Mouse (Mus musculus): ENCODE measurements around the gene Ep400.

The Ep400 gene

DNA sequence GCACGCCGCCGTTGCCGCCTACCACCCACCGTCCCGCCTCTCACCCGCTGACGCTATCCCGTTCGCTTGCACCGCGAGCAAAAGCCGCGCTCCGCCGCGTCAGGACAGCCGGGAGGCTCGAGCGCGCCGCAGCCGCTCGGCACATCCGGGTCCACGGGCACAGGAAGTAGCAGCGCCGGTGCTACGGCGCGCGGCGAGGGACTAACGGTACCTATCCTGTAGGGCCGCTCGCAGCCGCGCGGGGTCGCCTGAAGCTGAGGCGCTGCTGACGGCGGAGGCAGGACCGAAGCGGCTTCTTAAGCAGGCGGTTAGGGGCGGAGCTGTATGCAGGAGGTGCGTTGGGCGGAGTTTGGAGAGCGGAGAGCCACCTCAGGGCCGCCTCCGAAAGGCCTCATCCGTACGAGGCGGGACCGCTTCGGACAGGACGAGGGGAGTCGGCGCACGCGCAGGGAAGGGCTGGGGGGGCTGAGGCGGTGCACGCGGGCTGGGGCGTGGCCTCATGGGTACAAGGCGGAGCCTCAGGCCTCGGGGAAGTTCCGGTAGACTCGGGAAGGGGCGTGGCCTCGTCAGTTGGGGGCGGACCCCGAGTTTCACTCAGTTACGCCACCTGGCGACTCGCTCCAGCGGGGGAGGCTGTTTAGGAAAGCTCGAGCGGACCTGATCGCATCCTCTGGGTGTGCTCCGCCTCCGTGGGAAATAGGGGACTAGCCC lies at the start of gene Ep400:
Ep400 (minus strand) TSS at position 270 of the 711 bp plus-strand sequence.
- in situ Hi-C loops (cut with MseI, MboI) = no loop called here

DNA sequence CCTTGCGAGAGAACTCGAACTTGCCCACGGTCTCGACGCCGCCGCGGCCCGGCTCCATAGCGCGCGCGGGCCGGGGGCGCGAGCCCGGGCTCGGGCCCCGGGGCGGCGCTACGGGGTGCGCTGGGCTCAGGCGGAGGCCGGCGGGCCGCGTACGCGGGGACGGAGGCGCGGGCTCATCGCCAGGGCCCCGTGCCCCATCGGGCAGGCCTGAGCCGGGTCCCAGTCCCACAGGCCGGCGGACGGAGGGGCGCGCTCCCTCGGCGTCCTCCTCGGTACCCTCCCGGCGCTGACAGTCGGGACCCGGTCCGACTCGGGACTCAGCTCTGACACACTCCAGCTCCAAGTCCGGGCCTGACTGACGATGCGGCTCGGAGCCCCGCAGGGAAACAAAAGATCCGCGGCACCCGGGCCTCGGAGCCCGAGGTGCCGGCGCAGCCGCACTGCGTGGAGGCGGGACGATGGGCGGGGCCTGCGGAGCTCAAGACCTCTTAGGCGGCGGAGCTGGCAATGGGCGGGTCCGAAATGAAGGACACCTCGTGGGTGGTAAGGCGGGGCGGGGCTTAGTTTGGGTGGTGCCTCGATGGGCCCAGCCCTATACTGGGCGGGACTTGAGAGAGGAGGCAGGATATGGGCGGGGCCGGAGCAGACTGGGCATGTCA lies 39.3 kb upstream of the Ep400 start, which contains the start of gene Ulk1:
Ulk1 (minus strand) TSS at position 431 of the 659 bp plus-strand sequence.
- in situ Hi-C loops (cut with MseI, MboI) = no loop called here

DNA sequence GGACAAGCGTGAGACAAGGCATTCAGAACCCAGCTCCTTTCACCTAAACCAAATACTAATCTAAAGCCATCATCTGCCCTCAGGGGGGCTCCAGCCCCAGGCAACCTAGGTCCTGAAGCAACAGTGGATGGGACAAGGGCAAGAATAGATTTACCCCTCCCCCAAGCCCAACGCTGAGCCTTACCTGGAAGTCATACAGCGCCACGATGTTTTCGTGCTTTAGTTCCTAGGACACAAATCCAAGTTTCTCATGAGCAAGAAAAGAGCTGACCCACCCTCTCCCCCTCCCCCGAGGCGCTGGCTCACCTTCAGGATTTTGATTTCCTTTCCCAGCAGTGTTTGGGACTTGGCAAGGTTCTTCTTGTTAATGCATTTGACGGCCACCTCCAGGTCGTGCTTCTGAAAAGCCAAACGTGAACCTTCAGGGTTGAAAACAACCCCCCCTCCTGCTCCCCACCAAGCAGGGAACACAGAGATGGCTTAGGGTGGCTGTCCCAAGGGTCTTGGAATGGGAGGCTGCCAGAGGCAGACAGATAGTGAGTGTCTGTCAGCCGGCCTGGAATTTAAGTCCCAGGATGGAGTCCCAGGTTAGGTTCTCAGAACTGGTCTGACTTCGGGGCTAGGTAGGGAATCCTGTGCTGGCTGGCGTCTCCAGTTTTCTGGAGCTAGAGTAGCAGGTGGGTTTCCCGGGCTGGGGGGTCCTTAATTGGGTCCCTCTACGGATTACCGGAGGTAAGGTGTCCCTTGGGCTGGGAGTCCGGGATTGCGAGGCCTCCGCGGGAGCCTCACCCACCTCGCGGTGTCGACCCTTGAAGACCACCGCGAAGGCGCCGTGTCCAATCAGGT lies 38.5 kb upstream of the Ep400 start:
- in situ Hi-C loops (cut with MseI, MboI) = no loop called here

- in situ Hi-C loops (cut with MseI, MboI) = no loop called here
Observed at GRCm38 (mm10) chr5:110808061-110808631, 37.6 kb upstream of the Ep400 start.

DNA sequence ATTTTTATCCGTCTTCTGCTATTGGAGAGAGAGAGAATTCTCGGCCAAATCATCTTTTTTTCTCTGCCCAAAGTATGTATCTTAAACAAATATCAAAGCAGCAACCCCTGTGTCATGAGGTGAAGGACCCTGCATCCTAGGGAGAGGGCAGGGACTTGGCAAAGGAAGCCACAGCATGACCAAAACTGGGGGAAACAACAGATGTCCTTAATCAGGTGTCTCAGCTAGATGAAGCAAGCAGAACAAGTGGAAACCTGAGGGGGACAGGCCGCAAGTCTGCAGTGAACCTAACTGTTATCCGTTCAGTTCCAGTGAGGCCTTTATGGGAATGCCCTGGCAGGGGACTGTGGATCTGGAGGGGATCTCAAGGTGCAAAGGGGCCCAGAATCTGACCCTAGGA lies 36.9 kb upstream of the Ep400 start:
- in situ Hi-C loops (cut with MseI, MboI) = no loop called here

- in situ Hi-C loops (cut with MseI, MboI) = no loop called here
Observed at GRCm38 (mm10) chr5:110806676-110807075, 36.2 kb upstream of the Ep400 start.

DNA sequence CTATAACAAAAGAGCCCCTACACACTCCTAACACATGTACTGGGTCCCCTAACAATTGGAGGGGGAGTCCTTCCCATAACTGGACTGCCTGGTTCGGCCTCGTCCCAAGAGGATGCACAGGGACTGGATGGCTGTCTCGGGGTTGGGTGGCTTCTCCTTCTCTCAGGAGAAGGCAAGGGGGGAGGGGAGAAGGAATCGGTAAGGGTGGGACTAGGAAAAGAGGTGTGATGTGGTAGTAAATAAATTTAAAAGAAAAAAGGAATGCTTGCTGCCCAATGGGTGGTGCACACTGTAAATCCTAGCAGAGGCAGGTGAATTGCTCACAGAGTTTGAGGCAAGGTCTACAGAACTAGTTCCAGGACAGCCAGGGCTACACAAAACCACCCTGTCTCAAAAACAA lies 35.6 kb upstream of the Ep400 start:
- in situ Hi-C loops (cut with MseI, MboI) = no loop called here

GRCm38 (mm10) chr5:110804012-110804743 lies 33.7 kb upstream of the Ep400 start:
- in situ Hi-C loops (cut with MseI, MboI) = no loop called here

DNA sequence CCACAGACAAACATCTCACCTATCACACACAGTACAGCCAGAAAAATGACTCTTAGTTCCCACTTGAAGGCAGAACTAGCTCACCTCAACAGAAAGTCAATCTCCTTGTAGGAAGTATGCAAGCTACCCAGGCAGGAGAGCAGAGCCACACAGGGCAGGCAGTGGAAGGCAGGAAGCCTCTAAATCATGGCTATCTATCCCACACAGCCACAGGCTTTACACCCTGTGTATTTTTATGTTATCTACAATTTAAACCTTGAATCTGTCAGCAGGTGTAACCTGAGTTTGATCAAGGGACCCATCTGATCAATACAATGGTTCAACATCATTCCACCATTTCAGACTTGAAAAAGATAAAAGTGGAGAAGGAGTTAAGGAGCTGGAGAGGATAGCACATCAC lies 32.3 kb upstream of the Ep400 start:
- in situ Hi-C loops (cut with MseI, MboI) = no loop called here

- in situ Hi-C loops (cut with MseI, MboI) = no loop called here
Observed at GRCm38 (mm10) chr5:110802186-110802585, 31.7 kb upstream of the Ep400 start.

DNA sequence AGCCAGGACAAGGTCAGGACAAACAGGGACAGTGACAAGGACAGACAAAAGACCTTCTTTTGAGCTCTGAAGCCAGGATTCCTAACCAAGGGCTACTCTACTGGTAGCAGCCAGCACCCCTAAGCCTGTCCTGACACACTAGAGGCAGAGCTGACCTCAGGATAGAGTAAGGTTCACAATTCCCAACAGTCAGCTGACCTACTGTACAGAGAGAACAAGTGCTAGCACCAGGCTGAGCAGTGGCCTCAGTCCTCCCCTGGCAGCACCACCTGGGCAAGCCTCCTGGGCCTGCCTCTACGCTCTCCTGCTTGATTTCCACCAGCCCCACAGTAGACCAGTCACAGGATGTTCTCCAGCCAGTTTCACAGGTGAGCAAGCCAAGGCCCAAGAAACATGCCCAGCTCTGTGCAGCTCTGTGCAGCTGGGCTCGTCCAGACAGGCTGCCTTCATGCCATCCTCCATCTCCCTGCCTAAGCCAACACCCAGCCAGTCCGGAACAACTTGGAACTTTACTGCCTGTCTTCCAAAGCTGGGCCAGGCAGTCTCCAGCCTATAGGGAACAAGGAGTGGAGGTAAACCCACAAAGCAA lies 30.6 kb upstream of the Ep400 start:
- in situ Hi-C loops (cut with MseI, MboI) = no loop called here

DNA sequence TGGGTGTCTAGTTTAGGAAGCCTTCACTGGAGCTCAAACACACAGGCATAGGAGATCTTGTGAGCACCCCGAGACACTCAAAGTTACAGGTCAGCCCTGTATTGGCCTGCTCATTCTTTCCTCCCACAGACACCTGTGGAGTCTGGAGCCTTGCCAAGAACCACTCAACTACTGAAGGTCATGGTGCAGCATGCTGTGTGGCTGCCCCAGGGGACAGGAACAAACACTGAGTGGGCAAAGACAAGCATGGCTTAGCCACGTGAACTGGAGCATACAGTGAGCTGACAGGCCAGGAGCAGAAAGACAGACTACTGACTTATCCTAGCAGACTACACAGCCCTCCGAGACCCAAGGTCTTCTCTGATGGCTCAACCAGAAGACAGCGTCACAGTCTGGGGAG lies 27.2 kb upstream of the Ep400 start:
- in situ Hi-C loops (cut with MseI, MboI) = no loop called here

DNA sequence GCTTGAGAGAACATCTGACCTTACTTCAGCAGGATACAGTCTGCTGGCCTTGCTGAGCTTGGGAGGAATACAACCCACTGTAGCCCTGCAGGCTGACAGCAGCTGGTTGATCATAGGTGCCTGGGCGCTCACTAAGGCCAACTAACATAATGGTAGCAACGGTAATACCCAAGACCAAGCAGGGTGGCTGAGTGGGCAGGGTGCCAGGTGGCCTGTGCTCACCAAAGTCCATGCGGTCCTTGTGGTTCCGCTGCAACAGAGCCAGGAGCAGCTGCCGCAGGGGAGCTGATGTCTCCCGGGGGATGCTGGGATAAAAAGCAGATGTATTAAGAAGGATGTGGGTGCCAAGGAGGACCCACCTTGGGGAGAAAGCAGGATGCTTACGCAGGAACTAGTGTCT lies 23.8 kb upstream of the Ep400 start:
- in situ Hi-C loops (cut with MseI, MboI) = no loop called here

- in situ Hi-C loops (cut with MseI, MboI) = no loop called here
Observed at GRCm38 (mm10) chr5:110788684-110789083, 18.2 kb upstream of the Ep400 start.

DNA sequence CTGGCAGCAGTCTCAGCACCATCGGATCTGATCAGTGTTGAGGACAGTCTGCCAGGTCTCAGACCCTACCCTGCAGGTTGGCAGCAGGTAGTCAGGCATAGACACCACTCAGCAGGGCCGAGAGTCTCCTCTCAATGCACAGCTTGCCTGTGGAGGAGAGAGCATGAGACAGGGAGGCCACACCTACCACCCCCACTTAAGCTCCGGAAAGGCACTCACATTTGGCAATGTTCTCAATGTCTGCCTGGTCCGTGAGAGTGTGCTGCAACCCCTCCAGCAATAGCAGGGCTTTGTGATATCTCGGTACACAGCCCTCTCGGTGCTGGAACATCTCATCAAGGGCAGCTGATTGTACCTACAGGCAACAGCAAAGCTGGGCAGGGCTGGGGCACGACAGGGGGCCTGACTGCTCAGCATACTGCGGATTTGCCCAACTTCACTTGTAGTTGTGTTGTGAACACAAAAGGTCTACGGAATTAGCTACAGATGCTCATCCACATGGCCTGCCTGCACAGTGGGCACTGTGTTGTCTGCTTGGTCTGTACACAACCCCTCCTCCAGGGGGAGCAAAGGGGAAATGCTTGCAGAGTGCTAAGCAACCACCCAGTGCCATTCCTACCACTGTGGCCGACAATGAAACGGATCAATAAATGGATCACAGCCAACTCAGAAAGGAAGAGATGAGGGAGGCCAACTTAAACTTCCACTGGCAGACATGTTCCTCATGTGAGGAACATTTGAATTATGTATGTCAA lies 15.7 kb upstream of the Ep400 start:
- in situ Hi-C loops (cut with MseI, MboI) = no loop called here

- in situ Hi-C loops (cut with MseI, MboI) = no loop called here
Observed at GRCm38 (mm10) chr5:110783150-110783549, 12.6 kb upstream of the Ep400 start.

DNA sequence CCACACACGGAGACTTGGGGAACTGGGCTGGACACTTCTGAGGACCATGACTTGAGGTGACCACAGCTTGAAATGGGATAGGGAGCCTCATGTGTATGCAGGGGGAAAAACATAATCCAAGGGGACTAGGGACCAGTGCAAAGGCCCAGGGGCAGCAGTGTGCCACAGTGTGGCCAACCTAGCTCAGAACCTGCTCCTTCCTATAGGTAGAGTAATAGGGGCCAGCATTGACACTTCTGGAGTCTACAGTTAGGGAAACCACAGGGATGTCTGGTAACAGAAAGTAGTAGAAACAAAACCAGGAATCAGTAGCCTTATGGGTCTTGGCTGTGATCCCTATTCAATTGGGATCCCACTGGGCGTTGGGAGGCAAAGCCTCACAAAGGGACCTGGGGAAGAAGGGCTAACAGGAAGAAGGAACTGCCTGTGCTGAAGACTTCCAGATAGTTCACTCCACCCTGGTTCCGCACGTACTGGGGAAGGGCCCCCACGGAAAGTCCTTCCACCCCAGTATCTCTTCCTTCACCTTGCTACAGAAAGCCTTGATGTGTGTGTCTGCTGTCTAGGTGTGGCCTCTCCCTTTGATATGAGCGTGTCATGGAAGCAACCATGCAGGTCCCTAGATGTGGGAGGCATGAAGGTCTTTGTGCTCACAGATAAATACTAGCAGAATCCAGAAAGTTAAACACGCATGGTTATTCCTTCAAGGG lies 11.2 kb upstream of the Ep400 start:
- in situ Hi-C loops (cut with MseI, MboI) = no loop called here

DNA sequence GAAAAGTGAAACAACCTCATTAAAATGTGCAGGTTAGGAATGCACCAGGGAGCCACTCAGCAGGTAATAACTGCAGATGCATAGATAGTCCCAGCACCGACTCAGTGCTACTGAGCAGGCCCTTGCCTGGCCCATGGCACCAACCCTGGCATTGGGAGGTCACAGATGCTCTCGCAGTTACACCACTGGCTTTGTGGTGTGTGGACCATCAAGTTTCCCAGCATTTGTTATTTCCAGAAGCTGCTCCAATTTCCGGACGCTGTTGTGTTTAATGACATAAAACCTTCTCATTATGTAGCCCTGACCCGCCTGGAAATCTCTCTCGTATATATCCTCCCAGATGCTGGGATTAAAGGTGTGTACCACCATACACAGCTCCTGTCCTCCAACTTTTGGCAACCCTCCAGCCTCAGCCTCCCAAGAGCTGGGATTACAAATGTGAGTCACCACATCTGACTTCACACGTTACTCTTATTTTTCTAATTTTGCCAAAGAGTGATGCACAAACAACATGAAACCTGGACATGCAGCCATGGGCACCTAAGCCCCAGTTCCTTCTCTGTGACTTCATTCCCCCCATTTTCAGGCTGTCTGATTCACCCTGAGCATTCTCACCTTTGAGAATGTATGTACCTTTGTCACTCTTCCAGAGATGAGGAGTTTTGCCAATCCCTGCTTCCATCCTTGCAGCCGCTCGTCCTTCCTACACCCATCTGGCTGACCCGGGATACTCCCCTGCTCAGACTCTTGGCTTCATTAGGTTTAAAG lies 10.4 kb upstream of the Ep400 start:
- in situ Hi-C loops (cut with MseI, MboI) = no loop called here
